Mouse (Mus musculus): ENCODE results near the gene Btbd11. TPM values are rescaled to one million over a fixed set of nuclear protein-coding genes. Genes with fewer than 3 reads are reported as not detected.

Btbd11 gene
- polyA plus RNA-seq (2014; fragmentation: Nextera tagmentation; extraction: Ambion mirVana), result 7.1 and 7.7 TPM in 2 replicates

- peak within 1 kb of the TSS; percentile 99 for H3K4me2 ChIP-seq (ENCODE audit: low read length)
- peak within 1 kb of the TSS; percentile 41 for H3K4me3 ChIP-seq (ENCODE audit: low read depth, low read length)
- 0 out of 2 replicates have a peak, but pooled peaks cover 7% of the 10 kb centered on the region for H3K27me3 ChIP-seq (replicated peaks; ENCODE audit: control insufficient read depth, insufficient read depth, low read length)
- peak within 1 kb of the TSS; percentile 66 for H3K9ac ChIP-seq (ENCODE audit: low read length)
- H3K9me3 ChIP-seq (replicated peaks; ENCODE audit: control insufficient read depth, low read length), result no peaks in the 10 kb centered on the region
- under 1% methylated on average over 46 of the region's 46 CpGs for WGBS
- ATAC-seq (peak; percentile 97), DNase-seq (ENCODE audit: low spot score) (peak; percentile 97)
- H3K4me1 ChIP-seq (ENCODE audit: control insufficient read depth, insufficient read depth, low read length), result peaks cover 7% of the 10 kb centered on the region; the same call in 1 of the 2 replicates
- H3K36me3 ChIP-seq (ENCODE audit: control insufficient read depth, insufficient read depth, low read length), result no peaks in the 10 kb centered on the region
- H3K27ac ChIP-seq (ENCODE audit: low read depth, low read length), result no peak within 1 kb of the TSS
These were observed at the start of gene Btbd11 for GRCm38 (mm10) chr10:85386605-85387218. Gene Btbd11, plus strand, starts transcription at chr10:85386814.

GRCm38 (mm10) chr10:85338733-85339132 is 47.9 kb upstream of the Btbd11 start:
- WGBS, result 70% methylated on average over 12 of the region's 12 CpGs
- no peaks in the 10 kb centered on the region for H3K4me1 ChIP-seq (ENCODE audit: control insufficient read depth, insufficient read depth, low read length)
- H3K9me3 ChIP-seq (replicated peaks; ENCODE audit: control insufficient read depth, low read length), result no peaks in the 10 kb centered on the region; the same call in 1 of the 2 replicates
- H3K9ac ChIP-seq (ENCODE audit: low read length), result no peak overlapping the region
- H3K27ac ChIP-seq (ENCODE audit: low read depth, low read length), result no peak overlapping the region
- no peak overlapping the region for H3K4me2 ChIP-seq (ENCODE audit: low read length)
- no peak overlapping the region for H3K4me3 ChIP-seq (ENCODE audit: low read depth, low read length)
- DNase-seq (ENCODE audit: low spot score) (no peak), ATAC-seq (no peak)
- H3K27me3 ChIP-seq (replicated peaks; ENCODE audit: control insufficient read depth, insufficient read depth, low read length), result no peaks in the 10 kb centered on the region
- H3K36me3 ChIP-seq (ENCODE audit: control insufficient read depth, insufficient read depth, low read length), result no peaks in the 10 kb centered on the region

- WGBS, result 88% methylated on average over 1 of the region's 1 CpGs
- no peak for DNase-seq (ENCODE audit: low spot score)
- Histone ChIP-seq H3K4me2 (ENCODE audit: low read length) (no peak overlapping the region), H3K36me3 (ENCODE audit: control insufficient read depth, insufficient read depth, low read length) (no peaks in the 10 kb centered on the region), H3K9me3 (replicated peaks; ENCODE audit: control insufficient read depth, low read length) (no peaks in the 10 kb centered on the region; the same call in 1 of the 2 replicates), H3K9ac (ENCODE audit: low read length) (no peak overlapping the region), H3K27me3 (replicated peaks; ENCODE audit: control insufficient read depth, insufficient read depth, low read length) (no peaks in the 10 kb centered on the region), H3K4me1 (ENCODE audit: control insufficient read depth, insufficient read depth, low read length) (no peaks in the 10 kb centered on the region), H3K27ac (ENCODE audit: low read depth, low read length) (no peak overlapping the region), H3K4me3 (ENCODE audit: low read depth, low read length) (no peak overlapping the region)
- ATAC-seq, result no peak
These were observed 44.7 kb upstream of the Btbd11 start for GRCm38 (mm10) chr10:85341867-85342266.

GRCm38 (mm10) chr10:85347171-85347570 is 39.4 kb upstream of the Btbd11 start:
- no peak for ATAC-seq

GRCm38 (mm10) chr10:85352505-85352904 is 34.1 kb upstream of the Btbd11 start:
- DNase-seq (ENCODE audit: low spot score) (no peak), ATAC-seq (no peak)
- no peaks in the 10 kb centered on the region for H3K4me1 ChIP-seq (ENCODE audit: control insufficient read depth, insufficient read depth, low read length)
- H3K27me3 ChIP-seq (replicated peaks; ENCODE audit: control insufficient read depth, insufficient read depth, low read length), result no peaks in the 10 kb centered on the region
- 88% methylated on average over 2 of the region's 2 CpGs for WGBS
- no peak overlapping the region for H3K4me3 ChIP-seq (ENCODE audit: low read depth, low read length)
- H3K9me3 ChIP-seq (replicated peaks; ENCODE audit: control insufficient read depth, low read length), result no peaks in the 10 kb centered on the region
- no peak overlapping the region for H3K4me2 ChIP-seq (ENCODE audit: low read length)
- no peak overlapping the region for H3K9ac ChIP-seq (ENCODE audit: low read length)
- no peaks in the 10 kb centered on the region for H3K36me3 ChIP-seq (ENCODE audit: control insufficient read depth, insufficient read depth, low read length)
- no peak overlapping the region for H3K27ac ChIP-seq (ENCODE audit: low read depth, low read length)

More at GRCm38 (mm10) chr10:85347171-85347570, 39.4 kb upstream of the Btbd11 start:
- Histone ChIP-seq H3K9ac (ENCODE audit: low read length) (no peak overlapping the region), H3K9me3 (replicated peaks; ENCODE audit: control insufficient read depth, low read length) (no peaks in the 10 kb centered on the region), H3K27me3 (replicated peaks; ENCODE audit: control insufficient read depth, insufficient read depth, low read length) (no peaks in the 10 kb centered on the region), H3K36me3 (ENCODE audit: control insufficient read depth, insufficient read depth, low read length) (no peaks in the 10 kb centered on the region), H3K4me2 (ENCODE audit: low read length) (no peak overlapping the region), H3K27ac (ENCODE audit: low read depth, low read length) (no peak overlapping the region), H3K4me1 (ENCODE audit: control insufficient read depth, insufficient read depth, low read length) (no peaks in the 10 kb centered on the region), H3K4me3 (ENCODE audit: low read depth, low read length) (no peak overlapping the region)
- 85% methylated on average over 9 of the region's 9 CpGs for WGBS
- DNase-seq (ENCODE audit: low spot score), result no peak

- DNase-seq (ENCODE audit: low spot score), result no peak
- no peak overlapping the region for H3K4me3 ChIP-seq (ENCODE audit: low read depth, low read length)
- H3K27ac ChIP-seq (ENCODE audit: low read depth, low read length), result no peak overlapping the region
- H3K9ac ChIP-seq (ENCODE audit: low read length), result no peak overlapping the region
- H3K4me1 ChIP-seq (ENCODE audit: control insufficient read depth, insufficient read depth, low read length), result no peaks in the 10 kb centered on the region
- ATAC-seq, result no peak
- H3K4me2 ChIP-seq (ENCODE audit: low read length), result no peak overlapping the region
- H3K9me3 ChIP-seq (replicated peaks; ENCODE audit: control insufficient read depth, low read length), result no peaks in the 10 kb centered on the region
- H3K36me3 ChIP-seq (ENCODE audit: control insufficient read depth, insufficient read depth, low read length), result no peaks in the 10 kb centered on the region
- WGBS, result 97% methylated on average over 1 of the region's 1 CpGs
- no peaks in the 10 kb centered on the region for H3K27me3 ChIP-seq (replicated peaks; ENCODE audit: control insufficient read depth, insufficient read depth, low read length)
These were observed 32.3 kb upstream of the Btbd11 start for GRCm38 (mm10) chr10:85354270-85354669.

- no peaks in the 10 kb centered on the region for H3K4me1 ChIP-seq (ENCODE audit: control insufficient read depth, insufficient read depth, low read length)
- no peak overlapping the region for H3K9ac ChIP-seq (ENCODE audit: low read length)
- 84% methylated on average over 3 of the region's 3 CpGs for WGBS
- H3K27ac ChIP-seq (ENCODE audit: low read depth, low read length), result no peak overlapping the region
- H3K9me3 ChIP-seq (replicated peaks; ENCODE audit: control insufficient read depth, low read length), result no peaks in the 10 kb centered on the region
- no peak overlapping the region for H3K4me3 ChIP-seq (ENCODE audit: low read depth, low read length)
- no peak for ATAC-seq
- H3K4me2 ChIP-seq (ENCODE audit: low read length), result no peak overlapping the region
- H3K36me3 ChIP-seq (ENCODE audit: control insufficient read depth, insufficient read depth, low read length), result no peaks in the 10 kb centered on the region
- no peaks in the 10 kb centered on the region for H3K27me3 ChIP-seq (replicated peaks; ENCODE audit: control insufficient read depth, insufficient read depth, low read length)
- no peak for DNase-seq (ENCODE audit: low spot score)
These were observed 27.0 kb upstream of the Btbd11 start for GRCm38 (mm10) chr10:85359501-85360066.

- peak; percentile 44; the same call in 1 of the 2 replicates for ATAC-seq
- Histone ChIP-seq H3K27ac (ENCODE audit: low read depth, low read length) (no peak overlapping the region), H3K36me3 (ENCODE audit: control insufficient read depth, insufficient read depth, low read length) (no peaks in the 10 kb centered on the region), H3K4me1 (ENCODE audit: control insufficient read depth, insufficient read depth, low read length) (no peaks in the 10 kb centered on the region), H3K4me3 (ENCODE audit: low read depth, low read length) (no peak overlapping the region), H3K9me3 (replicated peaks; ENCODE audit: control insufficient read depth, low read length) (no peaks in the 10 kb centered on the region), H3K4me2 (ENCODE audit: low read length) (no peak overlapping the region), H3K27me3 (replicated peaks; ENCODE audit: control insufficient read depth, insufficient read depth, low read length) (no peaks in the 10 kb centered on the region), H3K9ac (ENCODE audit: low read length) (no peak overlapping the region)
- 62% methylated on average over 9 of the region's 9 CpGs for WGBS
- DNase-seq (ENCODE audit: low spot score), result peak; percentile 29
These were observed 23.7 kb upstream of the Btbd11 start for GRCm38 (mm10) chr10:85362766-85363442.

- H3K9ac ChIP-seq (ENCODE audit: low read length), result no peak overlapping the region
- no peak overlapping the region for H3K27ac ChIP-seq (ENCODE audit: low read depth, low read length)
- WGBS, result 92% methylated on average over 10 of the region's 10 CpGs
- no peaks in the 10 kb centered on the region for H3K27me3 ChIP-seq (replicated peaks; ENCODE audit: control insufficient read depth, insufficient read depth, low read length)
- no peaks in the 10 kb centered on the region for H3K4me1 ChIP-seq (ENCODE audit: control insufficient read depth, insufficient read depth, low read length)
- ATAC-seq (no peak), DNase-seq (ENCODE audit: low spot score) (no peak)
- H3K36me3 ChIP-seq (ENCODE audit: control insufficient read depth, insufficient read depth, low read length), result no peaks in the 10 kb centered on the region
- H3K4me2 ChIP-seq (ENCODE audit: low read length), result no peak overlapping the region
- H3K9me3 ChIP-seq (replicated peaks; ENCODE audit: control insufficient read depth, low read length), result no peaks in the 10 kb centered on the region
- H3K4me3 ChIP-seq (ENCODE audit: low read depth, low read length), result no peak overlapping the region
These were observed 19.7 kb upstream of the Btbd11 start for GRCm38 (mm10) chr10:85366876-85367275.
